Mouse (Mus musculus): ENCODE results near the gene Myo6. TPM values are rescaled to one million over a fixed set of nuclear protein-coding genes. Genes with fewer than 3 reads are reported as not detected.

Myo6 gene
- total and polyA plus RNA-seq, 3 experiments, result 1.2 to 1.6 TPM; not detected in 1

DNA sequence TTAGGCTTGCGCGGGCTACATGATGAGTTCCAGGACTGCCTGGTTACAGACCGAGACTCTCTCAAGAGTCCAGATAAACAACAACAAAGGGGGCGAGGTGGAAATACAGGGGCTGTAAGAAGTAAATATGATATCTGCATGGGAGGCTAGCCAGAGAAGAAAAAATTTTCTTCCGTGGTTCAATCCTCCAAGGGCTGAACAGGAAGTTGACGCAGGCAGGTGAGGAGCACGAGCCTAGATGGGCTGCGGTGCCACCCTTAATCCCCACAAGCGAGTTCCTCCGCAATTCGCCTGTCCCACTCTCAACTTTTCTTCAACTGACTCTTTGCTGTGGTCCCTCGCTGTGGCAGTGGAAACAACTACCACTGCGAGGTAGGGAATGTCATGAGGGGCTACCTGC is 640 bp upstream of the Myo6 start:
- no peaks in the 10 kb centered on the region for H3K9me3 ChIP-seq (replicated peaks; ENCODE audit: insufficient read depth, low read length)
- peak overlapping the region; percentile 69 to 91 for H3K4me3 ChIP-seq (ENCODE audit: control insufficient read depth in 1 of 2, insufficient read depth in 1 of 2, low read depth in 2 of 2, low read length in 2 of 2)
- no peaks in the 10 kb centered on the region for H3K79me2 ChIP-seq (ENCODE audit: control insufficient read depth, insufficient read depth, low read length, poor library complexity)
- H3K9ac ChIP-seq (ENCODE audit: control insufficient read depth, low read depth, low read length, poor library complexity, severe bottlenecking), result peak overlapping the region; percentile 11; the same call in 1 of the 2 replicates
- peaks cover 0 to 11% of the 10 kb centered on the region in 2 experiments; a peak in 2 of 4 replicates for H3K36me3 ChIP-seq (ENCODE audit: control insufficient read depth in 1 of 2, insufficient read depth in 2 of 2, low read length in 2 of 2)
- peaks cover 2 to 5% of the 10 kb centered on the region in 2 experiments; a peak in 3 of 4 replicates for H3K4me1 ChIP-seq (ENCODE audit: control insufficient read depth in 1 of 2, insufficient read depth in 2 of 2, low read length in 2 of 2)
- TF ChIP-seq CHD1 (IDR thresholded peaks at IDR 0.05; ENCODE audit: low read depth, low read length) (no peak), NRF1 (IDR thresholded peaks at IDR 0.05; ENCODE audit: insufficient read depth, low read depth, low read length, poor library complexity, severe bottlenecking) (0 out of 2 replicates have a peak, but pooled peaks have one; percentile 7)
- DNase-seq (ENCODE audit: low read depth, low spot score), result peak; percentile 59
- H3K27me3 ChIP-seq (ENCODE audit: control insufficient read depth in 1 of 2, insufficient read depth in 2 of 2, low read length in 2 of 2), result peaks cover 0 to 2% of the 10 kb centered on the region in 2 experiments; a peak in 2 of 4 replicates
- H3K27ac ChIP-seq (ENCODE audit: control insufficient read depth, low read depth, low read length), result no peak overlapping the region

DNA sequence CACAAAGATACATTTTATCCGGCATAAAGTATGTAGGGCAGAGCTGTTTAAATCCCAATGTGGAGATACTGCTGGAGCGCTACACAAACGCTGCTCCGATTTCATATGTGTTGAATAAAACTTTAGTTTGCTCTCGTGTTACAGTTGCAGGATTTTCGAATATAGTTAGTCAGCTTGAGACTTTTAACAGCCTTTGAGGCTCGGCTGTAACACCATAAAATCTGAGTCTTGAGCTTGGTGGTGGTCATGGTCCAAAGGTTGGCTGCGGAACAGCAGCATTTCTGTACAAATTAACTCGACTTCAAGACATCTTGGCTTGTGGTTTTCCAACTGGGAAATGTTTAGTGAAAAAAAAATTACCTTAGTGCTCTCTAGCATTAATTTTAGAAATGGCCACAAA is 859 bp downstream of the Myo6 start:
- Histone ChIP-seq H3K27me3 (ENCODE audit: control insufficient read depth in 1 of 2, insufficient read depth in 2 of 2, low read length in 2 of 2) (peaks cover 0 to 2% of the 10 kb centered on the region in 2 experiments; a peak in 2 of 4 replicates), H3K36me3 (ENCODE audit: control insufficient read depth in 1 of 2, insufficient read depth in 2 of 2, low read length in 2 of 2) (peaks cover 0 to 11% of the 10 kb centered on the region in 2 experiments; a peak in 2 of 4 replicates), H3K4me1 (ENCODE audit: control insufficient read depth in 1 of 2, insufficient read depth in 2 of 2, low read length in 2 of 2) (peaks cover 2 to 5% of the 10 kb centered on the region in 2 experiments; a peak in 3 of 4 replicates), H3K4me3 (ENCODE audit: control insufficient read depth in 1 of 2, insufficient read depth in 1 of 2, low read depth in 2 of 2, low read length in 2 of 2) (no peak overlapping the region), H3K9ac (ENCODE audit: control insufficient read depth, low read depth, low read length, poor library complexity, severe bottlenecking) (no peak overlapping the region), H3K9me3 (replicated peaks; ENCODE audit: insufficient read depth, low read length) (no peaks in the 10 kb centered on the region), H3K79me2 (ENCODE audit: control insufficient read depth, insufficient read depth, low read length, poor library complexity) (no peaks in the 10 kb centered on the region), H3K27ac (ENCODE audit: control insufficient read depth, low read depth, low read length) (no peak overlapping the region)
- no peak for DNase-seq (ENCODE audit: low read depth, low spot score)
- TF ChIP-seq ZC3H11A (IDR thresholded peaks at IDR 0.05; ENCODE audit: low read depth, low read length) (no peak), ETS1 (IDR thresholded peaks at IDR 0.05; ENCODE audit: low read depth, low read length) (no peak), SIN3A (IDR thresholded peaks at IDR 0.05; ENCODE audit: low read length) (0 out of 2 replicates have a peak, but pooled peaks have one; percentile 32), GATA1 (IDR thresholded peaks at IDR 0.05; ENCODE audit: low read depth, low read length) (no peak), CHD2 (IDR thresholded peaks at IDR 0.05; ENCODE audit: low read length) (no peak)

GRCm38 (mm10) chr9:80166425-80166824 is 1.6 kb downstream of the Myo6 start:
- Histone ChIP-seq H3K79me2 (ENCODE audit: control insufficient read depth, insufficient read depth, low read length, poor library complexity) (no peaks in the 10 kb centered on the region), H3K27ac (ENCODE audit: control insufficient read depth, low read depth, low read length) (no peak overlapping the region), H3K27me3 (ENCODE audit: control insufficient read depth in 1 of 2, insufficient read depth in 2 of 2, low read length in 2 of 2) (peaks cover 0 to 2% of the 10 kb centered on the region in 2 experiments; a peak in 2 of 4 replicates), H3K36me3 (ENCODE audit: control insufficient read depth in 1 of 2, insufficient read depth in 2 of 2, low read length in 2 of 2) (peaks cover 0 to 11% of the 10 kb centered on the region in 2 experiments; a peak in 2 of 4 replicates), H3K9ac (ENCODE audit: control insufficient read depth, low read depth, low read length, poor library complexity, severe bottlenecking) (no peak overlapping the region), H3K4me3 (ENCODE audit: control insufficient read depth in 1 of 2, insufficient read depth in 1 of 2, low read depth in 2 of 2, low read length in 2 of 2) (no peak overlapping the region), H3K9me3 (replicated peaks; ENCODE audit: insufficient read depth, low read length) (no peaks in the 10 kb centered on the region), H3K4me1 (ENCODE audit: control insufficient read depth in 1 of 2, insufficient read depth in 2 of 2, low read length in 2 of 2) (peaks cover 2 to 5% of the 10 kb centered on the region in 2 experiments; a peak in 3 of 4 replicates)
- no peak for DNase-seq (ENCODE audit: low read depth, low spot score)
- TF ChIP-seq POLR2A (IDR thresholded peaks at IDR 0.05; ENCODE audit: control insufficient read depth in 1 of 2, insufficient read depth in 1 of 2, low read depth in 1 of 2, low read length in 2 of 2, poor library complexity in 1 of 2) (no peak), POLR2AphosphoS5 (IDR thresholded peaks at IDR 0.05; ENCODE audit: borderline replicate concordance, low read depth, low read length) (no peak), CTCF (IDR thresholded peaks at IDR 0.05 in 2 of 3, conservative IDR thresholded peaks at IDR 0.05 in 1 of 3; ENCODE audit: control insufficient read depth in 1 of 3, insufficient read depth in 1 of 3, low read depth in 2 of 3, low read length in 3 of 3, poor library complexity in 1 of 3, severe bottlenecking in 1 of 3) (no peak), POLR2AphosphoS2 (IDR thresholded peaks at IDR 0.05; ENCODE audit: low read length) (no peak), GABPA (IDR thresholded peaks at IDR 0.05; ENCODE audit: low read depth, low read length) (no peak), RAD21 (IDR thresholded peaks at IDR 0.05; ENCODE audit: low read depth, low read length) (no peak), CHD2 (IDR thresholded peaks at IDR 0.05; ENCODE audit: low read length) (no peak), JUND (IDR thresholded peaks at IDR 0.05; ENCODE audit: low read depth, low read length) (no peak), USF2 (IDR thresholded peaks at IDR 0.05; ENCODE audit: borderline replicate concordance in 1 of 2, insufficient read depth in 1 of 2, low read depth in 1 of 2, low read length in 2 of 2) (no peak), ZMIZ1 (IDR thresholded peaks at IDR 0.05; ENCODE audit: low read depth, low read length) (no peak), MAX (IDR thresholded peaks at IDR 0.05; ENCODE audit: low read length) (no peak)

All from MEL (cell line).